Mouse (Mus musculus): ENCODE measurements around the gene Casp8. TPM values are rescaled to one million over a fixed set of nuclear protein-coding genes. Genes with fewer than 3 reads are reported as not detected.
"Not testable (repeated sequence)": the region's sequence is repeated elsewhere in the genome, so short reads cannot be mapped to it uniquely, and the experiment has no call there.

Casp8 gene
- polyA plus RNA-seq (2014; fragmentation: Nextera tagmentation; extraction: Ambion mirVana) = 17.3 and 19.7 TPM in 2 replicates

DNA sequence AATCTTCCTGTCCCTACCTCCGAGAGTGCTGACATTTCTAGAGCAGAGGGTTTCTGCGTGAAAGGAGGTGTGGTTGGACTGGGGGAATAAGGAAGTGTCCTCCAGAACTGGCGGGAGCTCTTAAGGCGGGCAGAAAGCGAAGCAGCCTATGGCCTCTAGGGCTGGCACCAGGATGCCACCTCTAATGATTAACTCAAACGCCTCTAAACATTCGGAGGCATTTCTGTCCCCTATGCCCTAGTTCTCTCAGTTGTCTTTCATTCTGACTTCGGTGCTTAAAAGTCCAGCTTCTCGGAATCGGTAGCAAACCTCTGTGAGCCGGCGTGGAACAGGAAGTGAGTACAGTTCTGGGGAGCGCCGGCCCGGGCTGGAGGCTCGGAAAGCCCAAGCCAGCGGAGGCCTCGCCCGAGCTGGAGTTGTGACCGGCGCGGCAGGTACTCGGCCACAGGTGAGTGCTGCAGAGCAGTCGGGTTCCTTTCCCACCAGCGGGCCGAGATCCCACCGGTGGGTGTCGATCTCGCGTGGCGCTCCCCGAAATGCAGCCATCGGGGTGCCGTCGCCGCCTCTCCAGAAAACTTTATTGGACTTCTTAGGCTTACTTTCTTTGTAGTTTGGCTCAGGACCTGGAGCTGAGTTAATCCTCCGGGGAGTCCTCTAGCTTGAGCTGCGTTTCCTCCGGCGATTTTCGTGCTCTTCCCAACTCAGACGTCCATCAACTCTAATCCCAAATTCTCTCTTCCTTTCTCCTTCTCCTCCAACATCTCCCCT, at the start of gene Casp8:
Gene Casp8, plus strand, starts transcription at position 84 of the 768 bp plus-strand sequence.
- Histone ChIP-seq H3K4me2 (ENCODE audit: low read length) (peak within 1 kb of the TSS; percentile 76), H3K36me3 (ENCODE audit: control insufficient read depth, insufficient read depth, low read length) (peaks cover 11% of the 10 kb centered on the region; the same call in 1 of the 2 replicates), H3K4me3 (ENCODE audit: control insufficient read depth in 1 of 2, insufficient read depth in 1 of 2, low read depth in 1 of 2, low read length in 2 of 2) (peak within 1 kb of the TSS; percentile 67 to 73), H3K9me3 (ENCODE audit: control insufficient read depth, low read length) (peaks cover 4% of the 10 kb centered on the region; the same call in 1 of the 2 replicates), H3K27ac (replicated peaks in 1 of 2; ENCODE audit: control insufficient read depth in 1 of 2, insufficient read depth in 1 of 2, low read depth in 2 of 2, low read length in 2 of 2) (peak within 1 kb of the TSS; percentile 46 to 62), H3K9ac (ENCODE audit: low read length) (peak within 1 kb of the TSS; percentile 81), H3K4me1 (ENCODE audit: control insufficient read depth in 2 of 2, insufficient read depth in 2 of 2, low read length in 2 of 2) (peaks cover 0 to 5% of the 10 kb centered on the region in 2 experiments; a peak in 3 of 4 replicates), H3K27me3 (ENCODE audit: control insufficient read depth, insufficient read depth, low read length) (no peaks in the 10 kb centered on the region)
- WGBS = under 1% methylated on average over 42 of the region's 42 CpGs
- peak; percentile 73 for ATAC-seq (ENCODE audit: insufficient number of reproducible peaks, insufficient read depth, low FRiP score, low read depth)

DNA sequence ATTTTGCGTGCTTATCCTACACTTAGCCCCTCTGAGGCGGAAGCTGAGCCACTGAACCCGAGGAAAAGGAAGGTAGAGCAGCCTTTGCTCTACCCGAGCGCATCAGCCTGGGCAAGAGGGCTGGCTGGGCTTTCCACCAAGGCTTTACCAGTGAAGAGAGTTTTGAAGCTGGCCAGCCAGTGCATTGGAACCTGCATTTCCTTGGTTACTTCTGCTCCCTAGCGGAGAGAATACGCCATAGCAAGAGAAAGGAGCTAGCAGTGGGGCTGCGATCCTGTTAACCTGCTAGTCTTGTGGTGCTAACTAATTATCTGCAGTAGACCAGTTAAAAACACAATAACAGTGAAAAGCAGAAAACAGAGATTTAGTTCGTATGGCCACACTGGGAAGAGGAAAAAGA, 48.3 kb upstream of the Casp8 start:
- H3K27ac ChIP-seq (replicated peaks in 1 of 2; ENCODE audit: control insufficient read depth in 1 of 2, insufficient read depth in 1 of 2, low read depth in 2 of 2, low read length in 2 of 2) = no peak overlapping the region
- no peaks in the 10 kb centered on the region for H3K27me3 ChIP-seq (ENCODE audit: control insufficient read depth, insufficient read depth, low read length)
- H3K36me3 ChIP-seq (ENCODE audit: control insufficient read depth, insufficient read depth, low read length) = peaks cover 74% of the 10 kb centered on the region
- 75% methylated on average over 9 of the region's 9 CpGs for WGBS
- H3K4me2 ChIP-seq (ENCODE audit: low read length) = no peak overlapping the region
- H3K9me3 ChIP-seq (ENCODE audit: control insufficient read depth, low read length) = no peaks in the 10 kb centered on the region
- H3K9ac ChIP-seq (ENCODE audit: low read length) = no peak overlapping the region
- no peaks in the 10 kb centered on the region; a peak in 1 of 4 replicates for H3K4me1 ChIP-seq (ENCODE audit: control insufficient read depth in 2 of 2, insufficient read depth in 2 of 2, low read length in 2 of 2)
- no peak for ATAC-seq (ENCODE audit: insufficient number of reproducible peaks, insufficient read depth, low FRiP score, low read depth)
- H3K4me3 ChIP-seq (ENCODE audit: control insufficient read depth in 1 of 2, insufficient read depth in 1 of 2, low read depth in 1 of 2, low read length in 2 of 2) = no peak overlapping the region

DNA sequence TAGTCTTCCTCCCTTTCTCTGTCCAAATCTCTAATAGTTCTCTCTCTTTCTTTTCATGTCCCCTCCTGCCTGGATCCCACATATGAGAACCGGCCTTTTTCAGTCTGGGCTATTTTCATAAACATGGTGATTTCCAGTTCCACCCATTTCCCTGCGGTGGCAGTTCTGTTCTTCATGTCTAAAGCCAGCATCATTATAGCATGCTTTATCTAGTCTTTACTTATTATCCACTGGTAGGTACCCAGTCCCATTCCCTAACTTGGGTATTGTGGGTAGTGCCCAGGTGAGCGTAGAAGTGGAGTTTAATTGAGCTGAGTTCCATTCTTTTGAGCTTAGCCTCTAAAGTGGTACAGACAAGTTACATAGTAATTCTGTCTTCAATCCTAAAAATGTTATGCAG, 35.7 kb upstream of the Casp8 start:
- H3K36me3 ChIP-seq (ENCODE audit: control insufficient read depth, insufficient read depth, low read length) = peaks cover 45% of the 10 kb centered on the region
- ATAC-seq (ENCODE audit: insufficient number of reproducible peaks, insufficient read depth, low FRiP score, low read depth) = no peak
- no peaks in the 10 kb centered on the region for H3K27me3 ChIP-seq (ENCODE audit: control insufficient read depth, insufficient read depth, low read length)
- H3K9me3 ChIP-seq (ENCODE audit: control insufficient read depth, low read length) = no peaks in the 10 kb centered on the region
- no peak overlapping the region for H3K9ac ChIP-seq (ENCODE audit: low read length)
- no peak overlapping the region for H3K27ac ChIP-seq (replicated peaks in 1 of 2; ENCODE audit: control insufficient read depth in 1 of 2, insufficient read depth in 1 of 2, low read depth in 2 of 2, low read length in 2 of 2)
- WGBS = 89% methylated on average over 3 of the region's 3 CpGs
- H3K4me1 ChIP-seq (ENCODE audit: control insufficient read depth in 2 of 2, insufficient read depth in 2 of 2, low read length in 2 of 2) = no peaks in the 10 kb centered on the region
- no peak overlapping the region for H3K4me2 ChIP-seq (ENCODE audit: low read length)
- H3K4me3 ChIP-seq (ENCODE audit: control insufficient read depth in 1 of 2, insufficient read depth in 1 of 2, low read depth in 1 of 2, low read length in 2 of 2) = no peak overlapping the region

- Histone ChIP-seq H3K27me3 (ENCODE audit: control insufficient read depth, insufficient read depth, low read length) (no peaks in the 10 kb centered on the region), H3K27ac (replicated peaks in 1 of 2; ENCODE audit: control insufficient read depth in 1 of 2, insufficient read depth in 1 of 2, low read depth in 2 of 2, low read length in 2 of 2) (no peak overlapping the region), H3K4me3 (ENCODE audit: control insufficient read depth in 1 of 2, insufficient read depth in 1 of 2, low read depth in 1 of 2, low read length in 2 of 2) (no peak overlapping the region), H3K9me3 (ENCODE audit: control insufficient read depth, low read length) (no peaks in the 10 kb centered on the region), H3K4me2 (ENCODE audit: low read length) (no peak overlapping the region), H3K36me3 (ENCODE audit: control insufficient read depth, insufficient read depth, low read length) (peaks cover 34% of the 10 kb centered on the region), H3K9ac (ENCODE audit: low read length) (no peak overlapping the region), H3K4me1 (ENCODE audit: control insufficient read depth in 2 of 2, insufficient read depth in 2 of 2, low read length in 2 of 2) (no peaks in the 10 kb centered on the region)
- no peak for ATAC-seq (ENCODE audit: insufficient number of reproducible peaks, insufficient read depth, low FRiP score, low read depth)
- 57% methylated on average over 1 of the region's 1 CpGs for WGBS
These were observed 34.6 kb upstream of the Casp8 start for GRCm38 (mm10) chr1:58760581-58760980.

GRCm38 (mm10) chr1:58761391-58762275, 33.5 kb upstream of the Casp8 start:
- not testable (repeated sequence) for H3K27ac ChIP-seq (replicated peaks in 1 of 2; ENCODE audit: control insufficient read depth in 1 of 2, insufficient read depth in 1 of 2, low read depth in 2 of 2, low read length in 2 of 2); ATAC-seq (ENCODE audit: insufficient number of reproducible peaks, insufficient read depth, low FRiP score, low read depth)

GRCm38 (mm10) chr1:58762576-58762975, 32.6 kb upstream of the Casp8 start:
- H3K9me3 ChIP-seq (ENCODE audit: control insufficient read depth, low read length) = no peaks in the 10 kb centered on the region
- 75% methylated on average over 5 of the region's 5 CpGs for WGBS
- peaks cover 21% of the 10 kb centered on the region for H3K36me3 ChIP-seq (ENCODE audit: control insufficient read depth, insufficient read depth, low read length)
- H3K4me2 ChIP-seq (ENCODE audit: low read length) = no peak overlapping the region
- no peak overlapping the region for H3K27ac ChIP-seq (replicated peaks in 1 of 2; ENCODE audit: control insufficient read depth in 1 of 2, insufficient read depth in 1 of 2, low read depth in 2 of 2, low read length in 2 of 2)
- no peaks in the 10 kb centered on the region; a peak in 1 of 4 replicates for H3K4me1 ChIP-seq (ENCODE audit: control insufficient read depth in 2 of 2, insufficient read depth in 2 of 2, low read length in 2 of 2)
- H3K9ac ChIP-seq (ENCODE audit: low read length) = no peak overlapping the region
- H3K27me3 ChIP-seq (ENCODE audit: control insufficient read depth, insufficient read depth, low read length) = no peaks in the 10 kb centered on the region
- no peak for ATAC-seq (ENCODE audit: insufficient number of reproducible peaks, insufficient read depth, low FRiP score, low read depth)
- no peak overlapping the region for H3K4me3 ChIP-seq (ENCODE audit: control insufficient read depth in 1 of 2, insufficient read depth in 1 of 2, low read depth in 1 of 2, low read length in 2 of 2)

More at GRCm38 (mm10) chr1:58761391-58762275, 33.5 kb upstream of the Casp8 start:
- H3K9ac ChIP-seq (ENCODE audit: low read length); H3K4me3 ChIP-seq (ENCODE audit: control insufficient read depth in 1 of 2, insufficient read depth in 1 of 2, low read depth in 1 of 2, low read length in 2 of 2); H3K4me1 ChIP-seq (ENCODE audit: control insufficient read depth in 2 of 2, insufficient read depth in 2 of 2, low read length in 2 of 2); H3K4me2 ChIP-seq (ENCODE audit: low read length); H3K27me3 ChIP-seq (ENCODE audit: control insufficient read depth, insufficient read depth, low read length); H3K9me3 ChIP-seq (ENCODE audit: control insufficient read depth, low read length): not testable (repeated sequence)
- WGBS = 71% methylated on average over 5 of the region's 5 CpGs
- peaks cover 26% of the 10 kb centered on the region for H3K36me3 ChIP-seq (ENCODE audit: control insufficient read depth, insufficient read depth, low read length)

GRCm38 (mm10) chr1:58766446-58766845, 28.7 kb upstream of the Casp8 start:
- H3K36me3 ChIP-seq (ENCODE audit: control insufficient read depth, insufficient read depth, low read length); H3K27ac ChIP-seq (replicated peaks in 1 of 2; ENCODE audit: control insufficient read depth in 1 of 2, insufficient read depth in 1 of 2, low read depth in 2 of 2, low read length in 2 of 2); H3K9ac ChIP-seq (ENCODE audit: low read length); H3K27me3 ChIP-seq (ENCODE audit: control insufficient read depth, insufficient read depth, low read length); H3K4me1 ChIP-seq (ENCODE audit: control insufficient read depth in 2 of 2, insufficient read depth in 2 of 2, low read length in 2 of 2); H3K9me3 ChIP-seq (ENCODE audit: control insufficient read depth, low read length); ATAC-seq (ENCODE audit: insufficient number of reproducible peaks, insufficient read depth, low FRiP score, low read depth); H3K4me3 ChIP-seq (ENCODE audit: control insufficient read depth in 1 of 2, insufficient read depth in 1 of 2, low read depth in 1 of 2, low read length in 2 of 2): not testable (repeated sequence)
- peak overlapping the region; percentile 29; the same call in 1 of the 2 replicates for H3K4me2 ChIP-seq (ENCODE audit: low read length)
- WGBS = 79% methylated on average over 4 of the region's 4 CpGs

All from heart, embryonic 14.5 days (tissue).